Mouse (Mus musculus): ENCODE measurements around the gene Thbs1.
"Not testable (repeated sequence)": the region's sequence is repeated elsewhere in the genome, so short reads cannot be mapped to it uniquely, and the experiment has no call there.

The Thbs1 gene

DNA sequence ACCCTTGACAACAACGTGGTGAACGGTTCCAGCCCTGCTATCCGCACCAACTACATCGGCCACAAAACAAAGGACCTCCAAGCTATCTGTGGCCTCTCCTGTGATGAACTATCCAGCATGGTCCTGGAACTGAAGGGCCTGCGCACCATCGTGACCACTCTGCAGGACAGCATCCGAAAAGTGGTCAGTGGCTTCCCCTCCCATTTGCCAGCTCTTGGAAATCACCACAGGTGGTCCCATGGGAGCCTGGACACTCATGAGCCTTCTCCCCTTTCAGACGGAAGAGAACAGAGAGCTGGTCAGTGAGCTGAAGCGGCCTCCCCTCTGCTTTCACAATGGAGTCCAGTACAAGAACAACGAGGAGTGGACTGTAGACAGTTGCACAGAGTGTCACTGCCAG, 3.0 kb downstream of the Thbs1 start:
- DNase-seq (ENCODE audit: low read depth), result no peak

DNA sequence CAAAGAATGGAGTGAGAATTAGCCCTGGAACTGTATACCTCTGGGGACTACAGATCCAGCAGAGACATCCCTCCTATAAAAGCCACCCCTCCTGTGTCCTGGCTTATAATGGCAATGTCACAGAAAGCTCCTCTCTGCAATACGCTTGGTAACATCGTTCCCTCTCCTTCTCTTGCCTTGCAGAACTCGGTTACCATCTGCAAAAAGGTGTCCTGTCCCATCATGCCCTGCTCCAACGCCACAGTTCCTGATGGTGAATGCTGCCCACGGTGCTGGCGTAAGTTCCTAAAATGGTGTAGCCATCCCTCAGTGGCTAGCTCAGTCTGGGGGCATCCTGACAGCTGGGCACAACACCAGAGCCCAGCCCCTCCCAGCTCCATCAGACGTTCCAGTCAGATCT, 4.0 kb downstream of the Thbs1 start:
- DNase-seq (ENCODE audit: low read depth), result no peak

DNA sequence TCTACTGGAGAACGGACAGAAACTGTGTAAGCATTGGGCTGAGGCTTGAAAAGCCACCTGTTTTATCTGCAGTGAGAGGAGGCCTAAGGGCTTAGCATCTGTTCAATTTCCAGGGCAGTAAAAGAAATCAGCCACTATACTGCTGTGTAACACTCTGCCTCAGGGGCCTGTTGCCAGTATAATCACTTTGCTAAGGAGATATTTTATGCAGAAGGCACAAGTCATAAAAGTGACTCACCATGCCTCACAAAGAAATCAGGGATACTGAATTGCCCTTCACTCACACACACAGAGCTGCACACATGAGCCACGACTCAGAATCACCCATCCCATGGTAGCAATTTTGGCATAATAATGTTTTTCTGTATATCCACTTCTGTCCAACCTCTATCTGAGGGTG, 4.5 kb downstream of the Thbs1 start:
- no peak for DNase-seq (ENCODE audit: low read depth)

- DNase-seq (ENCODE audit: low read depth), result no peak
Observed at GRCm38 (mm10) chr2:118116754-118117290, 5.1 kb downstream of the Thbs1 start.

GRCm38 (mm10) chr2:118117401-118117800, 5.7 kb downstream of the Thbs1 start:
- no peak for DNase-seq (ENCODE audit: low read depth)

- no peak for DNase-seq (ENCODE audit: low read depth)
Observed at GRCm38 (mm10) chr2:118118045-118118444, 6.4 kb downstream of the Thbs1 start.

DNA sequence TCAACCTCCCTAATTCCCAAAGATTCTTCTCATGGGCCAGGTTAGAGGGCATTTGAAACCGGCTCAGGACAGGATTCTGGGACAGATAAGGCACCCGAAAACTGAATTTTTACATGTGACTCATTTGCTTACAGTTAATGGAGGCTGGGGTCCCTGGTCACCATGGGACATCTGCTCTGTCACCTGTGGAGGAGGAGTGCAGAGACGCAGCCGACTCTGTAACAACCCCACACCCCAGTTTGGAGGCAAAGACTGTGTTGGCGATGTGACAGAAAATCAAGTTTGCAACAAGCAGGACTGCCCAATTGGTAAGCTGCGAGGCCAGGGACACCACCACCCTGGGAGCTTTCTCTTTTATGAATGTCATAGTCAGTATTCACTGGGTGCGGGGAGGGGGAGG, 6.8 kb downstream of the Thbs1 start:
- no peak for DNase-seq (ENCODE audit: low read depth)

DNA sequence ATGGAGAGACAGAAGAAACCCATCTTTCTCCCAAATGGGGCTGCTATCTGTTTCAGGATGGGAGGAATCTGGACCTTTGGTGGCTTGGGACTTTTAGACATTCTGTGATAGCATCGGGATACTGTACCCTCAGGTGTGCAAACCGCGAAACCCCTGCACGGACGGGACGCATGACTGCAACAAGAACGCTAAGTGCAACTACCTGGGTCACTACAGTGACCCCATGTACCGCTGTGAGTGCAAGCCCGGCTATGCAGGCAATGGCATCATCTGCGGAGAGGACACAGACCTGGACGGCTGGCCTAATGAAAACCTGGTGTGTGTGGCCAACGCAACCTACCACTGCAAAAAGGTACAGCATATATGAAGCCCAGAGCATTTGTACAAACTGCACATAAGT, 8.0 kb downstream of the Thbs1 start:
- no peak for DNase-seq (ENCODE audit: low read depth)

GRCm38 (mm10) chr2:118120095-118120494, 8.4 kb downstream of the Thbs1 start:
- no peak for DNase-seq (ENCODE audit: low read depth)

GRCm38 (mm10) chr2:118120751-118121150, 9.1 kb downstream of the Thbs1 start:
- no peak for DNase-seq (ENCODE audit: low read depth)

DNA sequence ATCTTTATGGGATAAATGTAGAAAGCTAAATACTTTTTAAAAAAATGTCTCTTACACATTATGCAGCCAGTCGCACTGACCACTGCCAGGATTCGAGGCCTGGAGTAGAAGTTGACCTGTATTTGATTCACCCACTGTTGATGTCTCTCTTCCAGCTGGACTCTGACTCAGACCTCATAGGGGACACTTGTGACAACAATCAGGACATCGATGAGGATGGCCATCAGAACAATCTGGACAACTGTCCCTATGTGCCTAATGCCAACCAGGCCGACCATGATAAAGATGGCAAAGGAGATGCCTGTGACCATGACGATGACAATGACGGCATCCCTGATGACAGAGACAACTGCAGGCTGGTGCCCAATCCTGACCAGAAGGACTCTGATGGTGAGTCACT, 10.6 kb downstream of the Thbs1 start:
- no peak for DNase-seq (ENCODE audit: low read depth)

DNA sequence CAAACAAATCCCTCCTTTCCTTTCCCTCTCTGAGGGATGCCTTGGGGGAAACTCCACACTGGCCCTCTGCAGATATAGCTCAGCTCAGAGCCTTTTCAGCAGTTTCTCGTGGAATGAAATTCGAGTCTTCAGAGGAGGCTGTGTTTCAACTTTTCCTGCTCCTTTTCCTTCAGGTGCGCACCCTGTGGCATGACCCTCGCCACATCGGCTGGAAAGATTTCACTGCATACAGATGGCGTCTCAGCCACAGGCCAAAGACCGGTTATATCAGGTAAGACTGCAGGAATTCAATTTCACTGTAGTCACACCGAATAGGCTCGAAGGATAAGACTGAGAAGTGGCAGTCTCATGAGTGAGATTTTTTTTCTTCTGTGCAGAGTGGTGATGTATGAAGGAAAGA, 12.1 kb downstream of the Thbs1 start:
- no peak for DNase-seq (ENCODE audit: low read depth)

DNA sequence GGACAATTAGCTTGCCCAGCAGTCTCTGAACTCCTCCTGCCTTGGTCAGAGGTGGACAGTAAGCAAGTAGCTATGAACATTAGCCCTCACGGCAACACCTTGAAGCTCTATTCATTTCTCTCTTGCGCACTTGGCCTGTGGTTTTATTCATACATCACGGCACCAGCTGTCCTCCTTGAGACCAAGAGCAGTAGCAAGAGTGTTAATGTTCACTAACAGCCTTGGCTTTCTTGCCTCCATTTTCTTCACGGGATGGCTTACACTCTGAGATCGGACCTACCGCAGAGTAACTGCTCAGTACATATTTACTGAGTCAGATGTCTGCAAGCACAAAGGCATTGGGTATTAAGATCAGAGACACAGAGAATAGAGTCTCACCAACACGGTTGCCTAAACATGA, 12.8 kb downstream of the Thbs1 start:
- DNase-seq (ENCODE audit: low read depth), result no peak

DNA sequence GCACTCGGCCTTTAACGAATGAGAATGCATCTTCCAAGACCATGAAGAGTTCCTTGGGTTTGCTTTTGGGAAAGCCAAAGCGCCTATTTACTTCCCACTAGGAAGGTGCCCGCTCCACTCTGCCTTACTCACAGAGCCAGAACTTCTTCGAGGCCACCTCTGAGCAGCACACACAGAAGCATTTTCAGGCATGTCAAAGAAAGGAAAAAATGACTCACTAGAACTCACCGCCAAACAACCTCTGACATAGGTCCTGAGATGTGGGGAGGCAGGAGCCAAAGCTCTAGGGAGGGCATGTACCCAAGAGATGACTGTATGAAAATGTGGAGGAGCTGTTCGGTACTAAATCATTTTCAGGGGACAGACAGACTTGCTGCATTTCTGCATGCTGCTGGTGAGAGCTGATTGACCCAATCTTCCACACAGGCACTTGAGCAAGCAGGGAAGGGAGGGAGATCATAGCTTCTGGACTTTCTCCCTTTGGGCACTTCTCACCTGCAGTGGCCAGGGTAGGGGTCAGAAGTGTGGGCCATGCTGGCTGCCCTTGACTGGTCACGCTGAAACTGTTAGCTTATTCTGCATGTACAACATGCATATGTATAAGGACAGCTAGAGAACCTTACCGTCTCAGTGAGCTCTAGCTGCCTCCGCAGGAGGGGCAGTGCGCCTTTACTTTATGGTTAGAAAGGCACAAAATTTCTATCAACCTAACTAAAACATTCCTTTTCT, 13.7 kb downstream of the Thbs1 start:
- DNase-seq (ENCODE audit: low read depth), result no peak

DNA sequence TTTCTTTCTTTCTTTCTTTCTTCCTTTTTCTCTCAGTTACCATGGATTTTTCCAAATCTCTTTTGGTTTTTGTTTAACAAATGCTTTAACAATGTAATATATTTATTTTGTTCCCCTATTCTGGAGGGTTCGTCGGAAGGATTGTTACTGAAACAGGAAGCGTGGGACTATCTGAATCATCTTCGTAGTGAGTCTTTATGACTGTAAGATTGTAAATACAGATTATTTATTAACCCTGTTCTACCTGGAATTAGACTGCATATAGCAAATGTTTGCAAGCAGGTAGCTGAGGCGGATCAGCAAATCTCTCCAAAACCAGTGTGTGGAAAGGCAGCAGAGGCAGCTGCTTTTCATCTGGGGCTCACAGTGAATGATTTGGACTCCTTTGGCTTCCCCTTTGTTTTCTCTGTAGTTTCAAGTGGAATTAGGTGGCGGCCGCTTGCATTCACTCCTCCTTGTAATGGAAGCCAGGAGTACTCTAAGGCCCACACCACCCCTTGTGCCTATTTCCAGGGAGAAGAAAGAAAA, 14.3 kb downstream of the Thbs1 start:
- no peak for DNase-seq (ENCODE audit: low read depth)

DNA sequence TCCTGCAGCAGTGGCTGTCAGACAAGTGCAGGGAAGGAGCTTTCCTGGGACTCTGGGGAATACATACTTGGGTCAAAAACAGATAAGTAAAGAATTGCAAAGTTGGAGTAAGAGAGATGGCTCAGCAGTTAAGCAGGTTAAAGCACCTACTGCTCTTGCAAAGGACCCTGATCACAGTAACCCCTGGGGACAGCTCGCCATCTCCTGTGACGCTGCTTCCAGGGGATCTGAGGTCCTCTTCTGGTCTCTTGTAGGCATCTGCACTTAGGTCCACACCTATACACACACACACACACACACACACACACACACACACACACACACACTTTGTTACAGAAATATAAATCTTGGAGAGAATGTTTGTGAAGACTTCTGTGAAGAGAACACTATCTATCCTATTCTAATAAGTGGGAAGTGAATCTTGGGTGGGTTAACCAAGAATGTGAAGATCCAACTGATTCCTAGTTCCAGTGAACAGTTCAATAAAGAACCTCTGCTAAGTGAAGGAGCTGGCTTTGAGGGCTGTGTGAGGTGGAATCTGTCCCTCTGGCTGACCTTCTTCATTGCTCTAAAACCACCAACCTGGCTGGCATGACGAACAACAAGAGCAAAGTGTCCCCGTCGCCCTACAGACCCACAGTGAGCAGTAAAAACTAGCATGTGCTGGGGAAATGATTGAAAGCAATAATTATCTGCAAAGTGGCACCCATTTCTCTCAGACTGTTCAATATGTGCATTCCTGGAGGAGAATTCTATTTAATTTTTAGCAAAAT, 16.0 kb downstream of the Thbs1 start:
- no peak for DNase-seq (ENCODE audit: low read depth)

- no peak for DNase-seq (ENCODE audit: low read depth)
Observed at GRCm38 (mm10) chr2:118128313-118128712, 16.6 kb downstream of the Thbs1 start.

DNA sequence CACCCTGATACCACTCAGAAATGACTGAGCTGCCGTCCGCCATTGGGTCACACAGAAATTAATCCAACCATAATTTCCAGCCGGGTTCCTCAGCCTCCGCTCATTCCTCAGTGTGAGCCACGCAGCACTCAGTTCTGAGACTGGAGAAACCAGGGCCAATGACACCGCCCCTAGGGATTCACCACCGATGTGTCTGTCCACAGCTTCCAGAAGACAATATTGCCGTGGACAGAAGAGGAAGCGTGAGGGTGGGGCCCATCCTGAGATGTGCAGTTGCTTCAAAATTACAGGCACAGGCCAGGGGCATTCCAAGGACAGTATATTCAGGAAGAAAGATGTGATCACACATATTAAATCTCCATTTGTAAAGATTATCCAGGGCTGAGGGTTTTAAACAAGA, 25.4 kb downstream of the Thbs1 start:
- no peak for DNase-seq (ENCODE audit: low read depth)

GRCm38 (mm10) chr2:118137776-118138175, 26.1 kb downstream of the Thbs1 start:
- DNase-seq (ENCODE audit: low read depth), result no peak

- DNase-seq (ENCODE audit: low read depth), result no peak
Observed at GRCm38 (mm10) chr2:118139261-118139660, 27.6 kb downstream of the Thbs1 start.

GRCm38 (mm10) chr2:118141651-118142050, 30.0 kb downstream of the Thbs1 start:
- DNase-seq (ENCODE audit: low read depth), result no peak

DNA sequence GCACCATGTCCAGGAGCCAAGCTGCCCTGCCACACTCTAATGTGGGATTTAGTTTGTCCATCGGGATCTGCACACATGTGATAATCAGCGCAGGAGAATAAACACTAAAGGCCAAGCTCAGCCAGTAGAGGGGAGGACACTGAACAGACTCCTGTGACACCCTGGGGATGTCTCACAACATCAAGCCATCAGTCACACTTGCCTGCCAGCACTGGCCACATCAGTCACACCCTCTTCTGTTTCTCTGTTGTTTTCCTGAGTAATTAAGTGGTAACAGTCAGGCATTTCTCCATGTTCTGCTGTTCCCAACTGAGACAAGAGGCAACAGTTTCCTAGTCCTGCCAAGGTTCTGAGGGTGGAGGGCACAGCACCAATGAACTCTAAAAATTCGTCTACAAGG, 36.1 kb downstream of the Thbs1 start:
- DNase-seq (ENCODE audit: low read depth), result not testable (repeated sequence)

All from c-Kit-positive CD71-negative TER-119-negative erythroid progenitor cells, embryonic 14.5 days (primary cell).